Mouse (Mus musculus) heart, postnatal 0 days (tissue): ENCODE results near the gene Ghsr. TPM values are rescaled to one million over a fixed set of nuclear protein-coding genes. Genes with fewer than 3 reads are reported as not detected.

Experiments used
- ATAC-seq: fragments of 200-750 bp; cut with Nextera tagmentation; 2 replicates; pipeline ENCODE4 v1.8.0; 2017; ENCODE audit warnings: low read depth, moderate number of reproducible peaks, moderate library complexity; ENCODE audit not compliant: insufficient read depth
- DNase-seq: peaks from one replicate; pipeline ENCODE4 v3.0.0-alpha.2; 2016; ENCODE audit warnings: low spot score
- H3K27ac ChIP-seq: fragments of 300-500 bp; sonication (generic); 2 replicates; pipeline ENCODE4 v1.5.1; 2014; ENCODE audit warnings: low read depth, mild to moderate bottlenecking
- H3K27me3 ChIP-seq: fragments of 300-500 bp; sonication (generic); 2 replicates; pipeline ENCODE4 v1.6.1; 2014; ENCODE audit warnings: low read length, mixed read lengths; ENCODE audit not compliant: control insufficient read depth, insufficient read depth
- H3K36me3 ChIP-seq: fragments of 300-500 bp; sonication (generic); replicated peaks from 2 replicates; pipeline ENCODE4 v1.6.1; 2014; ENCODE audit warnings: low read length, mixed read lengths; ENCODE audit not compliant: control insufficient read depth, insufficient read depth
- H3K4me1 ChIP-seq: fragments of 300-500 bp; sonication (generic); 2 replicates; pipeline ENCODE4 v1.6.1; 2014; ENCODE audit warnings: antibody characterized with exemption; ENCODE audit not compliant: control insufficient read depth, insufficient read depth
- H3K4me2 ChIP-seq: fragments of 300-500 bp; sonication (generic); 2 replicates; pipeline ENCODE4 v1.6.1; 2014; ENCODE audit warnings: low read depth, mild to moderate bottlenecking, low read length, moderate library complexity
- H3K4me3 ChIP-seq: fragments of 300-500 bp; sonication (generic); 2 replicates; pipeline ENCODE4 v1.5.1; 2014; ENCODE audit warnings: low read depth, low read length
- H3K9ac ChIP-seq: fragments of 300-500 bp; sonication (generic); replicated peaks from 2 replicates; pipeline ENCODE4 v1.6.1; 2014; ENCODE audit warnings: low read depth, low read length, mixed read lengths
- H3K9me3 ChIP-seq: fragments of 300-500 bp; sonication (generic); replicated peaks from 2 replicates; pipeline ENCODE4 v1.6.1; 2016; ENCODE audit warnings: low read length; ENCODE audit not compliant: control insufficient read depth
- CTCF ChIP-seq: IDR thresholded peaks from 2 replicates; pipeline ENCODE4 v1.5.1; 2016; ENCODE audit warnings: antibody characterized with exemption, control low read depth, low read depth
- EP300 ChIP-seq: IDR thresholded peaks from 2 replicates; pipeline ENCODE4 v1.6.1; 2016; ENCODE audit warnings: antibody characterized with exemption, low read depth
- WGBS: fragments of 180-500 bp; shearing (Covaris S2); extraction: QIAGEN DNeasy Blood & Tissue Kit; methylation state at CpG from one replicate; pipeline ENCODE4 v1.1.7; 2014; 5-methylcytosine and 5-hydroxymethylcytosine counted together
- polyA plus RNA-seq: library from polyadenylated mRNA; unstranded; fragments of >200 nt; fragmentation: Nextera tagmentation; extraction: Ambion mirVana; gene quantifications from 2 replicates; pipeline ENCODE4 v1.2.1, GENCODE M21; 2015
- total RNA-seq: library from RNA; depleted of rRNA; stranded (reverse); fragments of >200 nt; gene quantifications from 2 replicates; pipeline ENCODE4 v1.2.3, GENCODE M21; 2014; ENCODE audit warnings: low replicate concordance; rRNA removed

Ghsr gene
- total and polyA plus RNA-seq, 2 experiments from 2014 or later: not detected

DNA sequence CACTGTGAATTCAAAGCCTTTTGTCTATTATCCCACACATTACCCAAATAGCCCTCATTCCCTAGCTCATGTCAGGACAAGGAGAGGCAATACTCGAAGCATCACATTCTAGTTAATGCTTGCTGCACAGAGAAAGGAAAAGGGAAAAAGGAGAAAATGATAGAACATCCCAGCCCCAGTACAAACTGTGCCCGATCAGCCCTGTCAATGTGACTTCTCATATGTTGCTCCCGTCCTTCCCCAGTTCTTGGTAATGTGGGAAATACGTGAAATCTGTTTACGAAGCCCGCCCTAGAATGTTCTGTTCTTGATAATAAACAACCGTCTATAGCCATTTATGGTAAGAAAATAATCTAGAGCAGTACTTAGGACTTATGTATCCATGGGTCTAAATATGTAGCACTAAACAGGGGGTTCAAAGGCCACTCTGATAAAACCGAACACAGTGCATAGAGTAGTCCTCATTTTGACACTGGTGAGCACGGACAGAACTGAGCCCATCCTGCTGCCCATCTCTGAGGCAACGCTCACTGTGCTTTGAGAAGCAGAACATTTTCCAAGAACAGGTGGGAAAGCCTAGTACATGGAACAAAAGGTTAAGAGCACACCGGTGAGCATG is 53.0 kb downstream of the Ghsr start:
- Histone ChIP-seq H3K9ac (no peak overlapping the region), H3K36me3 (peaks cover 81% of the 10 kb centered on the region), H3K27ac (no peak overlapping the region), H3K4me2 (no peak overlapping the region), H3K4me1 (no peaks in the 10 kb centered on the region), H3K27me3 (no peaks in the 10 kb centered on the region), H3K9me3 (no peaks in the 10 kb centered on the region), H3K4me3 (no peak overlapping the region)
- WGBS: 89% methylated on average over 11 of the region's 11 CpGs
- DNase-seq (no peak), ATAC-seq (no peak)
- TF ChIP-seq EP300 (no peak), CTCF (no peak)

GRCm38 (mm10) chr3:27427406-27427805 is 56.3 kb downstream of the Ghsr start:
- Histone ChIP-seq H3K27ac (no peak overlapping the region), H3K9ac (no peak overlapping the region), H3K4me2 (no peak overlapping the region), H3K9me3 (no peaks in the 10 kb centered on the region), H3K4me1 (peaks cover 4% of the 10 kb centered on the region; the same call in 1 of the 2 replicates), H3K4me3 (no peak overlapping the region), H3K27me3 (no peaks in the 10 kb centered on the region), H3K36me3 (peaks cover 77% of the 10 kb centered on the region)
- TF ChIP-seq CTCF (no peak), EP300 (no peak)
- ATAC-seq (no peak), DNase-seq (no peak)
- WGBS: 78% methylated on average over 6 of the region's 6 CpGs

Other genes with a start within 250 kb of the Ghsr start
- gene Ect2, start 217.5 kb upstream of the Ghsr start, total RNA-seq: 14.7 and 23.0 TPM in 2 replicates
- 7.9 and 8.6 TPM in 2 replicates for gene Ect2, start 217.5 kb upstream of the Ghsr start, polyA plus RNA-seq
- gene Nceh1, start 188.4 kb upstream of the Ghsr start, total RNA-seq: 80.7 and 81.0 TPM in 2 replicates
- 51.6 and 67.7 TPM in 2 replicates for gene Nceh1, start 188.4 kb upstream of the Ghsr start, polyA plus RNA-seq
- gene Tnfsf10, start 54.3 kb upstream of the Ghsr start, total RNA-seq: 0.23 and 6.4 TPM in 2 replicates
- gene Tnfsf10, start 54.3 kb upstream of the Ghsr start, polyA plus RNA-seq: 0.64 and 0.66 TPM in 2 replicates